Mouse (Mus musculus): ENCODE measurements around the gene 1700012B09Rik.

1700012B09Rik gene

DNA sequence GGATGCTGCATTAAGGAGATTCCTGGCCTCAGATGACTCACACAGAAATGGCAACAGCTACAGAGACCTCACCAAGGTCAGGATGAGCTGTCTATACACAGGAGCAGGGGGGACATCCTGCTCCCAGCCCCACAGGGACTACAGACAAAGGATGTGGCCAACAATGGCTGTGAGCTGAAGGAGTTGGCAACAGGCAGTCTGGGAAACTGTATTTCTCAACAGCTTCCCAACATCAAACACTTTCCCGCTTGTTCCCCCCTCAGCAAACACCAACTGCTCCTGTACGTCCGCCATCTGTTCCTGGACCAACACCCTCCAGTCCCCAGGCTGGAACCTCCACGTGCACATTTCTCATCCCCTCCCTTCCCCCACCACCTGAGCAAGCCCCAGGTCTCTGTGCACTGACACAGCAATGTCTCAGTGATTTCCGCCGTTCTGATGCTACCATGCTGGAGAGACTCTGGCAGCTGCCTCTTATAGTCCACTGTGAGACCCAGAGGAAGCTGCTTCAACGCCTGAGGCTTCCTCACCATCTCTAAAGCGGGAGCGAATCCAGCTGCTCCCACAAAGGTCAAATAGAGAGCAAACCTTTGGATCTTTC lies 39.8 kb downstream of the 1700012B09Rik start:
- DNase-seq (ENCODE audit: low spot score), result peak; percentile 27

DNA sequence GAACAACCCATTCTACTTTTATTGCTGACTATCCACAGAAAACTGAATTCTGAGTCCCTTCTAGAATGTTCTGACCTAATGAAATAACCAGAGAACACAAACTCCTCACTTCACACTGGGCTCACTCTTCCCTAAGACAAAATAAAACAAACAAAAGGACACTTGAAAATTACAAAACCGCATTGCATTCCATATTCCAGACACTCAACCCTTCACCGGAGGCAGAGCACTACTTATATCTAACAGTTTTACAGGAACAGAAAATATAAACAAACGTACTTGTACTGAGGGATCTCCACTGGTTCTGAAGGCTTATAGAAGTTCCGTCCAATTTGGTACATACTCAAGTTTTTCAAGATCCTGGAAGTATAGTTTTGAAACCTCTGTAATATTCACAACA lies 42.5 kb downstream of the 1700012B09Rik start:
- DNase-seq (ENCODE audit: low spot score), result no peak

DNA sequence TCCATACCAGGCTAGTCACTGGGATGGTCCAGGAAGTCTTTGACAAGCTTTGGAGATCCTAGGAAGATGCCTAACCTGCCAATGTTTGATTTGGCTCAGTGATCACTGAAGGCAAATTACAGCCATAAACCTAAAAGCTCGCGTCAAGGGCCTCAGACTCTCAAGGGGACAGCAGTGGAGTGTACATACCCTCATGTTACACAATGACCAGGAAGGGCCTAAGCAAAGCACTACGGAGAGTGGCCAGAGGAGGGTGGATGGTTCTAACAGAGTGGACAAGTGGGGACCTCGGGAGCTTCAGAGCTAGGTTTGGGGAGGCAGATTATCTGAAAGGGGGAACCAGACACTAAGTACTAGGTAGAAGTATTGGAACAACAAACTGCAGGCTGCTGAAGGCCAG lies 44.2 kb downstream of the 1700012B09Rik start:
- DNase-seq (ENCODE audit: low spot score), result no peak

DNA sequence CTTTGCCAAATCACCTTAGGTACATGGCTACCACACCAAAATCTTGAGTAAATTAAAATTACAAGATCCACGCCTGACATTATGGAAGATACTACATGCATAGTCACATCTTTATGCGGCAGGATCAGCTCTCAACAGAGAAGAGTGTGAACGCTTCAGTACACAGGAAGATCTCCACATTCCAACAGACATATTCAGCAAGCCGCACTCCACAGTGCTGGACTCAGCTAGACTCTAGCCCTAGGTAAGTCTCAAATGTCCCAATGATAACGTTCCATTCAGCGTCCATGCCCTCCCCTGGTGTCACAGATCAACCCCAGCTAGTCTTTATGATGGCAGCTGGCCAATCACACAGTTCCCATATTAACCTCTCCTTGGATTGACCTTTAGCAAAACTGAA lies 44.8 kb downstream of the 1700012B09Rik start:
- DNase-seq (ENCODE audit: low spot score), result no peak

DNA sequence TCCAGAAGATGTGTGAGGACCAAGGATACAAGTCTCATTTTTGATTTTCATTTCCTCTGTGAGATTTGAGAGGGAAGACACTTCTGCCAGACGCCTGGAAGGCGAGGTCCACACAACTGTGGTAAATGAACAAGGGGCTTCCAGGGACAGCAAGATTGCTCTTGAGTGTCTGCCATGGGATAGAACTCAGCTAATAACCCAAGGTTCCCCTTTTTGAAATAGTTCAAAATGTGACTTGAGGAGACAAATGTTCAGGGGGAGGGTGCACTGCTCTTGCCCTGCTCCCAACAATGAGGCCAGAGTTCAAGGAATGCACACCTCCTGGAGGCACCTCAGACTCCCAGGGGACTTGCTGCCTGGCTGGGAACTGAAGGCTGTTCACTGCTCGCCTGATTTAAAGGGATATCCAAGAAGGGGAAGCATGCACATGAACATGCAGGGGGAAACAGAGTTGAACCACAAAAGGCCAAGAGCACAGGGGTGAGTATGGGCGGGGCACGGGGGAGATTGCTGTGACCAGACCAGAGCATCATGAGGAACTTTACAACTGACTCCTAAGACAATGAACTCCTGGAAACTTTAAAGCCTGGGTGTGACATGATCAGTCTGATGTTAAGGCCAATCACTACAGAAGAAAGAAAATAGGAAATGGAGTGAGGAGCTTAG lies 45.9 kb downstream of the 1700012B09Rik start:
- no peak for DNase-seq (ENCODE audit: low spot score)

DNA sequence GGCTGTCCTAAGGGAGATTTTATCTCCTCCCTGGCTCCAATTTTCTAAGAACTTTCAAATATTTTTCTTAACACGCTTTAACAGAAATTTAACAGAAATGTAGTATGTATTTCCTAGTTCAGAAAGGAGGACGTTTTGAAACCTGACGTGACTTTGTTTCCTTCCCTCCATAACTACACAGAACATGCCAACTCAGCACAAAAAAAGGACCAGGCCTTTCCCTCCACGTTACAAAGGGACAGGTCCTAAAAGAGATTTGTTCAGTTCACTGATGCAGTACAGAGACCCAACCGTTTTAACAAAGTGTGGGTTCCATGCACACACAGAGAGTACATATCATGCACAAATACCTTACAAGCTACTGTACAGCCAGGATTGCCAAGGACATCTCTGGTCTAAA lies 49.2 kb downstream of the 1700012B09Rik start:
- no peak for DNase-seq (ENCODE audit: low spot score)

DNA sequence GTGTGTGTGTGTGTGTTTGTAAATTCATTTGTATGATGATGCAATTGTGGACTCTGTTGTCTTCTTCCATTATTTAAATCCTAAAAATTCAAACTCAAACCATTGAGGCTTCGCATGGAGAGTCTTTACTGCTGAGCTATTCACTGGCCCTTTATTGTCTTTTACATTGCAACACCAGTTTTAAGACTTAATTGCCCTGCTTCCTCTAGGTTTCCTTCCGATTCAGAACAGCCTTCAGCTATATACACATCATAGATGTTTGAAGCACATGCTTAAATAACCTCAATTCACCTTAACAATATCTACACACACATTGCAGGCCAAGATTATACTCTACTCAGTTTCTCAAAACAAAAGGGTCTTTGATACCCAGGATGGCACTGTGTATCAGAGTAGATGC lies 50.4 kb downstream of the 1700012B09Rik start:
- DNase-seq (ENCODE audit: low spot score), result no peak

DNA sequence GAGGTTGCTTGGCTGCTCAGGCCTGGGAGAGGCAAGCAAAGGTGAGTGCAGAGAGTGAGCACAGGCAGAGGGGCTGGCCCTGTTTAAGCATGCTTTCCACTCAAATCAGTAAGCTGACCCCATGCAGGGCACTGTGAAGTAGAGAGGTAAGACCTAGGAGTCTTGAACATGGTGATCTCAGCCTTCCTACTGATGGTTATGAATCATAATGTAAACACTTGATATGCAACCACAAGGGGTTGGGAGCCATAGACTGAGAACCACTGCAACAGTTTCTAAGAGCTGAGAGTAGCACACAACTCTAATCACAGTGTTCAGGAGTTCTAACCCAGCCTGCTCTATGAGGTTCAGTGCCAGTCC lies 52.5 kb downstream of the 1700012B09Rik start:
- no peak for DNase-seq (ENCODE audit: low spot score)

DNA sequence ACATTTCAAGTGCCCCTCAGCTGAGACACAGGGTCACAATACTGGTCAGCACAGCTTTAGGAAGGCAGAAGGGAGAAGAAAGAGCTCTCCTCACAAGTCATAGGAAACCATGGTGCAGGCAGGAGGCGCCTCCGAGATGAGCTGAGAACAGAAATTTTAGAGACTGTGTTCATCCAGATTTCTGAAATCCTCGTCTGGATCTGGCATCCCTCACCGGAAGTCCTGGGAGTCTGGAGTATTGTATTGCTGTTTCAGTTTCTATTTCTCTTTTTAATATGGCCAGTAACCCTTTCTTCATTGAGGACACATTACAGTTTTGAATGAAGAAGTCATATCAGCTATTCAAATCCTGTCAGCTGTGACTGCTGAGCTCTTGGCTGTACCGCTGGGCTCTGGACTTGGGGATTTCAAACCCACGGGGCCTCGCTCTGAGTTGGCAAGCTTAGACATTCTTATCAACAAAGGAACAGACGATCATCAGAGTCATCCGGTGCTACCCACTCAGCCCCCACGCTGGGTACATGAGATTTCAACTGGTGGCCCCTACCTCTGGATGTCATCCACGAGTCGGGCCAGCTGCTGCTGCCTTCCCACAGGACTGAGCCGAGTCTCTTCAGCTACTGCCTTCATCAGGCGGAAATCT lies 53.0 kb downstream of the 1700012B09Rik start:
- no peak for DNase-seq (ENCODE audit: low spot score)

DNA sequence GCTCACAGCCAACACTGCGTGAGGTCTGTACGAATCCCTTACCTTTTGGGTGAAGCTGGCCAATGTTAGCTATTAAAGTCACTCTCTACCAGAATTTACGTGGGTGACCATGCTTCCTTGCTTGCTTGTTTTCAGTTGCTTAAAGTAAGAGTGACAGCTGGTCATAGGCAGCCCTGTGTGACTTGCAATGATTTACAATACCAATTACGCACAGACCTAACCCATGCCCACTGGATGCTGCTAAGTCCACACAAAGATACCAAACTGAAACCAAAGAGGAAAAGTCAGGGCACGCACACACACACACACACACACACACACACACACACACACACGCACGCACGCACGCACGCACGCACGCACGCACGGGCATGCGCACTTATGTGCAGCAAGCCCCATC lies 55.6 kb downstream of the 1700012B09Rik start:
- no peak for DNase-seq (ENCODE audit: low spot score)

DNA sequence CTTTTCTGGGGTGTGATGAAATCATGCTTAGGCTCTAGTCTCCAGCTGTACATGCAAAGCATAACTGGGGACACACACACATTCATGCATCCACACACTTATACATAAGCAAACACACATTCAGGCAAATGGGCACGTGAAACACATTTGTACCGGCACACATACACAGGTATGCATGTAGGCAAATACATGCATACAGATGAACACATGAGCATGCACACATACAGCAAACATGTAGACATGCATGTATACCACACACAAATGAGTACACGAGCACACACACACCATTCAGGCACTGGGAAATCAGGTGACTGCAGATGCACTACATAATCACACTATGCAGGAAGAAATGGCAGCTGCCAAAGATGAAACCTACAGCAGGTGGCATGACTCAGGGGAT lies 59.9 kb downstream of the 1700012B09Rik start:
- no peak for DNase-seq (ENCODE audit: low spot score)
